Mouse (Mus musculus) embryonic facial prominence, embryonic 15.5 days (tissue): Measurements from ENCODE around the gene Arl10. TPM values are rescaled to one million over a fixed set of nuclear protein-coding genes. Genes with fewer than 3 reads are reported as not detected.

Experiments
- ATAC-seq: fragments of 200-750 bp; cut with Nextera tagmentation; 2 replicates; pipeline ENCODE4 v1.8.0; 2017; ENCODE audit warnings: low read depth, moderate TSS enrichment; ENCODE audit not compliant: insufficient number of reproducible peaks, low FRiP score, low TSS enrichment
- H3K27ac ChIP-seq: fragments of 300-500 bp; sonication (generic); replicated peaks from 2 replicates; pipeline ENCODE4 v1.5.1; 2015; ENCODE audit warnings: mild to moderate bottlenecking, inconsistent platforms
- H3K27me3 ChIP-seq: fragments of 300-500 bp; sonication (generic); 2 replicates; pipeline ENCODE4 v1.6.1; 2015; ENCODE audit warnings: inconsistent platforms
- H3K36me3 ChIP-seq: fragments of 300-500 bp; sonication (generic); 2 replicates; pipeline ENCODE4 v1.6.1; 2015; ENCODE audit warnings: mild to moderate bottlenecking, inconsistent platforms
- H3K4me1 ChIP-seq: fragments of 300-500 bp; sonication (generic); 2 replicates; pipeline ENCODE4 v1.6.1; 2015; ENCODE audit warnings: inconsistent platforms
- H3K4me2 ChIP-seq: fragments of 300-500 bp; sonication (generic); replicated peaks from 2 replicates; pipeline ENCODE4 v1.6.1; 2015; ENCODE audit warnings: mild to moderate bottlenecking, inconsistent platforms
- H3K4me3 ChIP-seq: fragments of 300-500 bp; sonication (generic); replicated peaks from 2 replicates; pipeline ENCODE4 v1.5.1; 2015; ENCODE audit warnings: mild to moderate bottlenecking, inconsistent platforms
- H3K9ac ChIP-seq: fragments of 300-500 bp; sonication (generic); 2 replicates; pipeline ENCODE4 v1.6.1; 2015; ENCODE audit warnings: inconsistent platforms
- H3K9me3 ChIP-seq: fragments of 300-500 bp; sonication (generic); replicated peaks from 2 replicates; pipeline ENCODE4 v1.6.1; 2016; ENCODE audit warnings: inconsistent platforms
- WGBS: fragments of 180-500 bp; shearing (Covaris S2); methylation state at CpG from one replicate; pipeline ENCODE4 v1.1.7; 2015; 5-methylcytosine and 5-hydroxymethylcytosine counted together
- microRNA-seq: library from miRNA; unstranded; fragments of <30 nt; microRNA quantifications from one replicate; pipeline ENCODE4, GENCODE M21; 2016; ENCODE audit warnings: borderline number of aligned reads
- polyA plus RNA-seq: library from polyadenylated mRNA; unstranded; fragments of >200 nt; fragmentation: Nextera tagmentation; extraction: Ambion mirVana; gene quantifications from 2 replicates; pipeline ENCODE4 v1.2.1, GENCODE M21; 2015

Gene Arl10
- polyA plus RNA-seq, 1 experiment from 2014 or later = 29.1 TPM

- WGBS = 11% methylated on average over 44 of the region's 44 CpGs
- peak; percentile 95 for ATAC-seq
- Histone ChIP-seq H3K27ac (peak within 1 kb of the TSS; percentile 89), H3K4me1 (peaks cover 21% of the 10 kb centered on the region), H3K9ac (peak within 1 kb of the TSS; percentile 92), H3K27me3 (no peaks in the 10 kb centered on the region; the same call in 1 of the 2 replicates), H3K4me3 (peak within 1 kb of the TSS; percentile 94), H3K4me2 (peak within 1 kb of the TSS; percentile 75), H3K9me3 (no peaks in the 10 kb centered on the region), H3K36me3 (no peaks in the 10 kb centered on the region)
These were observed 46.5 kb downstream of the Arl10 start, which contains the start of gene Faf2 for GRCm38 (mm10) chr13:54621155-54621932. Gene Faf2, plus strand, starts transcription at chr13:54621784.

- under 1% methylated on average over 27 of the region's 27 CpGs for WGBS
- peak overlapping the region; percentile 92 for H3K9ac ChIP-seq
- peak overlapping the region; percentile 89 for H3K27ac ChIP-seq
- H3K4me2 ChIP-seq = peak overlapping the region; percentile 75
- H3K4me3 ChIP-seq = peak overlapping the region; percentile 94
- H3K36me3 ChIP-seq = no peaks in the 10 kb centered on the region
- peak; percentile 44 for ATAC-seq
- peaks cover 21% of the 10 kb centered on the region for H3K4me1 ChIP-seq
- no peaks in the 10 kb centered on the region for H3K9me3 ChIP-seq
- H3K27me3 ChIP-seq = no peaks in the 10 kb centered on the region; the same call in 1 of the 2 replicates
These were observed 47.2 kb downstream of the Arl10 start for GRCm38 (mm10) chr13:54621960-54622521.

- 70% methylated on average over 4 of the region's 4 CpGs for WGBS
- Histone ChIP-seq H3K27ac (0 out of 2 replicates have a peak overlapping the region, but pooled peaks have one; percentile 28), H3K36me3 (no peaks in the 10 kb centered on the region; the same call in 1 of the 2 replicates), H3K4me2 (no peak overlapping the region), H3K4me3 (no peak overlapping the region), H3K27me3 (no peaks in the 10 kb centered on the region), H3K4me1 (peaks cover 9% of the 10 kb centered on the region; the same call in 1 of the 2 replicates), H3K9me3 (no peaks in the 10 kb centered on the region), H3K9ac (no peak overlapping the region)
- no peak for ATAC-seq
These were observed 54.3 kb downstream of the Arl10 start for GRCm38 (mm10) chr13:54629128-54629527.

Small RNA genes lying within 50 kb of the gene (microRNA-seq; reads per million reads assigned to microRNA genes)
- not detected for gene Gm24195

Other genes with a start within 250 kb of the Arl10 start
- gene Cplx2, start 203.7 kb upstream of the Arl10 start, polyA plus RNA-seq = 7.7 and 8.2 TPM in 2 replicates
- 99.8 and 112 TPM in 2 replicates for gene Thoc3, start 106.2 kb upstream of the Arl10 start, polyA plus RNA-seq
- gene Simc1, start 71.2 kb upstream of the Arl10 start, polyA plus RNA-seq = 13.7 and 14.1 TPM in 2 replicates
- gene 4833439L19Rik, start 9.6 kb upstream of the Arl10 start, polyA plus RNA-seq = 133 and 142 TPM in 2 replicates
- gene Nop16, start 15.1 kb downstream of the Arl10 start, polyA plus RNA-seq = 88.1 and 90.6 TPM in 2 replicates
- 179 and 183 TPM in 2 replicates for gene Higd2a, start 15.2 kb downstream of the Arl10 start, polyA plus RNA-seq
- gene Cltb, start 36.3 kb downstream of the Arl10 start, polyA plus RNA-seq = 79.3 and 82.1 TPM in 2 replicates
- 77.6 and 78.9 TPM in 2 replicates for gene Faf2, start 46.8 kb downstream of the Arl10 start, polyA plus RNA-seq
- gene Rnf44, start 118.9 kb downstream of the Arl10 start, polyA plus RNA-seq = 60.3 and 68.9 TPM in 2 replicates
- gene Cdhr2, start 126.4 kb downstream of the Arl10 start, polyA plus RNA-seq = 0.05 TPM in 1 of 2 replicates, not detected in the other
- gene Gprin1, start 174.9 kb downstream of the Arl10 start, polyA plus RNA-seq = 0.65 and 0.75 TPM in 2 replicates
- gene Sncb, start 191.6 kb downstream of the Arl10 start, polyA plus RNA-seq = 0.28 TPM in 1 of 2 replicates, not detected in the other
- gene Eif4e1b, start 209.0 kb downstream of the Arl10 start, polyA plus RNA-seq = not detected in 2 replicates
- gene Tspan17, start 214.4 kb downstream of the Arl10 start, polyA plus RNA-seq = 9.2 and 11.3 TPM in 2 replicates